Mouse (Mus musculus): ENCODE results near the gene Sugct. TPM values are rescaled to one million over a fixed set of nuclear protein-coding genes. Genes with fewer than 3 reads are reported as not detected.

The Sugct gene
- polyA plus RNA-seq, 1 experiment from 2014 or later, result 5.7 TPM

DNA sequence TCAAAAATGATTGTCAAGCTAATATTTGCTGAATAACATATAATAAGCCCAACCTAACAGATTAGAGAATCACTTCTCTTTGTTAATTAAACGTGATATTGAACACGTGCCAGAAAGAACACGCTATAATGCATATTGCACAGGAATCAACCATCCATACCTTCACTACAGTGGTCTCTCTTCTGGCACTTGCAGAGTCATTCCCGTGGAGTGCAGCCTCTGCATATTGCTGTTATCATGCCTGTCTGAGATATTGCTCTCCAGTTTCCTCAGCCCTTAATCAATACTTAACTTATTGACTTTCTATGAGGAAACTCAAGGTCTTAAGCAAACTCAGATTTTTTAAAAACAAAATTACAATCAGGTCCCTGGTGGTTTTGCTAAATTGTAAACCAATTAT is 761.8 kb downstream of the Sugct start:
- no peak overlapping the region for H3K27ac ChIP-seq
- H3K4me2 ChIP-seq, result no peak overlapping the region
- no peak overlapping the region for H3K9ac ChIP-seq
- no peak overlapping the region for H3K4me3 ChIP-seq
- H3K36me3 ChIP-seq, result no peaks in the 10 kb centered on the region
- H3K27me3 ChIP-seq, result no peaks in the 10 kb centered on the region
- no peaks in the 10 kb centered on the region for H3K9me3 ChIP-seq
- WGBS, result 71% methylated on average over 4 of the region's 4 CpGs
- ATAC-seq (ENCODE audit: borderline replicate concordance, extremely low read depth, low FRiP score, low TSS enrichment), result no peak
- H3K4me1 ChIP-seq, result peaks cover 3% of the 10 kb centered on the region; the same call in 1 of the 2 replicates

GRCm38 (mm10) chr13:16921305-16921704 is 774.0 kb downstream of the Sugct start:
- no peak for ATAC-seq (ENCODE audit: borderline replicate concordance, extremely low read depth, low FRiP score, low TSS enrichment)
- no peak overlapping the region for H3K27ac ChIP-seq
- H3K27me3 ChIP-seq, result no peaks in the 10 kb centered on the region
- H3K4me3 ChIP-seq, result no peak overlapping the region
- no peaks in the 10 kb centered on the region for H3K4me1 ChIP-seq
- 44% methylated on average over 4 of the region's 4 CpGs for WGBS
- no peaks in the 10 kb centered on the region for H3K9me3 ChIP-seq
- H3K36me3 ChIP-seq, result no peaks in the 10 kb centered on the region
- H3K4me2 ChIP-seq, result no peak overlapping the region
- no peak overlapping the region for H3K9ac ChIP-seq

- H3K9ac ChIP-seq, result no peak overlapping the region
- peak; percentile 81 for ATAC-seq (ENCODE audit: borderline replicate concordance, extremely low read depth, low FRiP score, low TSS enrichment)
- H3K27ac ChIP-seq, result peak overlapping the region; percentile 53
- no peaks in the 10 kb centered on the region for H3K9me3 ChIP-seq
- no peak overlapping the region for H3K4me2 ChIP-seq
- no peak overlapping the region for H3K4me3 ChIP-seq
- no peaks in the 10 kb centered on the region for H3K27me3 ChIP-seq
- 0 out of 2 replicates have a peak, but pooled peaks cover 5% of the 10 kb centered on the region for H3K4me1 ChIP-seq
- no peaks in the 10 kb centered on the region for H3K36me3 ChIP-seq
These were observed 779.7 kb downstream of the Sugct start for GRCm38 (mm10) chr13:16915697-16916096.

DNA sequence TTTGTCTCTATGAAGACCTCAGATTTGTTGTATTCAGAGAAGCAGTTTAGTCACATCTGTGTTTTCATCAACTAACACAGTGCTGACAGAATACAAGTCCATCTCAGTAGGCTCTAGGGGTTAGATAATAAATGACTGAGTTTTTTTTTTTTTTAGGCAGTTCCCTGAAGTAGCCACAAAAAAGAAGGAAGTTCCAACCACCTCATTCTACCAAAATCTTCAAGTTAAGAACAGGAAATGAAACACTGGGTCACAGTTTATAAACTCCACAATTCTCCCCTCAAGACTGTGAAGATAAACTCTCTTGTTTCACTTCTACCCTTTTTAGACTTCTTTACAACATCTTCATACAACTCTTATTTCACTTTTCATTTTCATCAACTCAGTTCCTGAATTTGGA is 783.1 kb downstream of the Sugct start:
- no peak overlapping the region for H3K4me2 ChIP-seq
- no peak overlapping the region for H3K27ac ChIP-seq
- H3K4me1 ChIP-seq, result 0 out of 2 replicates have a peak, but pooled peaks cover 5% of the 10 kb centered on the region
- H3K9ac ChIP-seq, result no peak overlapping the region
- no peaks in the 10 kb centered on the region for H3K27me3 ChIP-seq
- H3K4me3 ChIP-seq, result no peak overlapping the region
- H3K9me3 ChIP-seq, result no peaks in the 10 kb centered on the region
- no peaks in the 10 kb centered on the region for H3K36me3 ChIP-seq
- no peak for ATAC-seq (ENCODE audit: borderline replicate concordance, extremely low read depth, low FRiP score, low TSS enrichment)

- WGBS, result 63% methylated on average over 1 of the region's 1 CpGs
These were observed 788.4 kb downstream of the Sugct start for GRCm38 (mm10) chr13:16906974-16907373.

DNA sequence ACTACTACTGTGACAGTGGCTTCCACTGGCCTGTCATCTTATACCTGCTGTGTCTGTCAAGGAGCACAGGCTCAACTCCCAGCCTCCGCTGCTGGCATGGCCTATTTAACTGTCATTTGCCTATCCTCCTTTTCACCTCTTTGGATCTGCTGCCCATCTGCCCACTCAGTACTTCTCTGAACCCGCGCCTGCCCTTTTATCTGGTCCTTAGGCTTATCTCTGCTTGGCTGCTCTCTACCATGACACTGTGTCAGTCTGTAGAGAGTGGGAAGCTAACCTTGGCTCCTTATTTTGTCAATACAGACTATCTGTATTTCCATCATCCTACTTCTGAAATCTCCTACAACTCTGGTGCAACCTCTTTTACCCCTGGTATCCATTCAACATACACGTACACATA is 793.9 kb downstream of the Sugct start:
- Histone ChIP-seq H3K4me3 (no peak overlapping the region), H3K36me3 (no peaks in the 10 kb centered on the region), H3K9ac (no peak overlapping the region), H3K27ac (no peak overlapping the region), H3K4me2 (no peak overlapping the region), H3K9me3 (no peaks in the 10 kb centered on the region), H3K4me1 (no peaks in the 10 kb centered on the region), H3K27me3 (no peaks in the 10 kb centered on the region)
- WGBS, result 87% methylated on average over 4 of the region's 4 CpGs
- no peak for ATAC-seq (ENCODE audit: borderline replicate concordance, extremely low read depth, low FRiP score, low TSS enrichment)

More at GRCm38 (mm10) chr13:16906974-16907373, 788.4 kb downstream of the Sugct start:
- Histone ChIP-seq H3K4me2 (no peak overlapping the region), H3K9ac (no peak overlapping the region), H3K36me3 (no peaks in the 10 kb centered on the region), H3K27me3 (no peaks in the 10 kb centered on the region), H3K9me3 (no peaks in the 10 kb centered on the region), H3K4me1 (no peaks in the 10 kb centered on the region), H3K4me3 (no peak overlapping the region), H3K27ac (no peak overlapping the region)
- no peak for ATAC-seq (ENCODE audit: borderline replicate concordance, extremely low read depth, low FRiP score, low TSS enrichment)

GRCm38 (mm10) chr13:16898084-16898792 is 797.1 kb downstream of the Sugct start:
- Histone ChIP-seq H3K36me3 (no peaks in the 10 kb centered on the region), H3K27ac (no peak overlapping the region), H3K9ac (no peak overlapping the region), H3K9me3 (no peaks in the 10 kb centered on the region), H3K27me3 (no peaks in the 10 kb centered on the region), H3K4me1 (no peaks in the 10 kb centered on the region), H3K4me2 (no peak overlapping the region), H3K4me3 (no peak overlapping the region)
- no peak for ATAC-seq (ENCODE audit: borderline replicate concordance, extremely low read depth, low FRiP score, low TSS enrichment)

- no peak overlapping the region for H3K9ac ChIP-seq
- no peak overlapping the region for H3K27ac ChIP-seq
- H3K9me3 ChIP-seq, result no peaks in the 10 kb centered on the region
- no peaks in the 10 kb centered on the region for H3K4me1 ChIP-seq
- no peaks in the 10 kb centered on the region for H3K36me3 ChIP-seq
- 72% methylated on average over 1 of the region's 1 CpGs for WGBS
- H3K4me2 ChIP-seq, result no peak overlapping the region
- no peaks in the 10 kb centered on the region for H3K27me3 ChIP-seq
- ATAC-seq (ENCODE audit: borderline replicate concordance, extremely low read depth, low FRiP score, low TSS enrichment), result no peak
- no peak overlapping the region for H3K4me3 ChIP-seq
These were observed 817.3 kb downstream of the Sugct start for GRCm38 (mm10) chr13:16878056-16878455.

- H3K4me3 ChIP-seq, result no peak overlapping the region
- no peak for ATAC-seq (ENCODE audit: borderline replicate concordance, extremely low read depth, low FRiP score, low TSS enrichment)
- H3K36me3 ChIP-seq, result no peaks in the 10 kb centered on the region
- H3K4me1 ChIP-seq, result no peaks in the 10 kb centered on the region
- H3K27ac ChIP-seq, result no peak overlapping the region
- H3K4me2 ChIP-seq, result no peak overlapping the region
- H3K9ac ChIP-seq, result no peak overlapping the region
- 32% methylated on average over 2 of the region's 2 CpGs for WGBS
- no peaks in the 10 kb centered on the region for H3K27me3 ChIP-seq
- no peaks in the 10 kb centered on the region for H3K9me3 ChIP-seq
These were observed 835.4 kb downstream of the Sugct start for GRCm38 (mm10) chr13:16859986-16860385.

DNA sequence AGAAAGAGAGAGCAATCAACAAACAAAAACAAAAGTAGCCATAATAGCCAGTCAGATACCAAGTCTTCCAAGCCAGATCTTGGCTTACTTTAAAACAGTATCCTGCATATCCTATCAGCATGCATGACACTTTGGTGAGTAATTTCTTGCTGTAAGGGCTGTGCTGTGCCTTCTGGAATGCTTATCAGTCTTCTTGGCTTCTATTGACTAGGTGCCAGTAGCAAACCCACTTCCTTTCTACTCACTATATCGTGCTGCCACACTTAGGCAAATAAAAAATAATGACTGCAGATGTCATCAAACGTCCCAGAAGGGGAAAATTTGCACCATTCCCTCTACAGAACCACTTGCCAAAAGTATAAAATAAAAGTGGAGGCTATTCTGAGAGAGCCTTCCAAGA is 848.1 kb downstream of the Sugct start:
- H3K4me2 ChIP-seq, result no peak overlapping the region
- ATAC-seq (ENCODE audit: borderline replicate concordance, extremely low read depth, low FRiP score, low TSS enrichment), result no peak
- H3K27ac ChIP-seq, result no peak overlapping the region
- no peaks in the 10 kb centered on the region for H3K4me1 ChIP-seq
- WGBS, result 15% methylated on average over 2 of the region's 2 CpGs
- H3K4me3 ChIP-seq, result no peak overlapping the region
- H3K9me3 ChIP-seq, result no peaks in the 10 kb centered on the region
- H3K9ac ChIP-seq, result no peak overlapping the region
- H3K27me3 ChIP-seq, result no peaks in the 10 kb centered on the region
- H3K36me3 ChIP-seq, result no peaks in the 10 kb centered on the region

GRCm38 (mm10) chr13:16840994-16841393 is 854.4 kb downstream of the Sugct start:
- 74% methylated on average over 1 of the region's 1 CpGs for WGBS
- H3K4me3 ChIP-seq, result no peak overlapping the region
- ATAC-seq (ENCODE audit: borderline replicate concordance, extremely low read depth, low FRiP score, low TSS enrichment), result no peak
- H3K27me3 ChIP-seq, result no peaks in the 10 kb centered on the region
- H3K36me3 ChIP-seq, result no peaks in the 10 kb centered on the region
- H3K9ac ChIP-seq, result no peak overlapping the region
- no peak overlapping the region for H3K27ac ChIP-seq
- no peaks in the 10 kb centered on the region for H3K4me1 ChIP-seq
- no peak overlapping the region for H3K4me2 ChIP-seq
- H3K9me3 ChIP-seq, result no peaks in the 10 kb centered on the region

DNA sequence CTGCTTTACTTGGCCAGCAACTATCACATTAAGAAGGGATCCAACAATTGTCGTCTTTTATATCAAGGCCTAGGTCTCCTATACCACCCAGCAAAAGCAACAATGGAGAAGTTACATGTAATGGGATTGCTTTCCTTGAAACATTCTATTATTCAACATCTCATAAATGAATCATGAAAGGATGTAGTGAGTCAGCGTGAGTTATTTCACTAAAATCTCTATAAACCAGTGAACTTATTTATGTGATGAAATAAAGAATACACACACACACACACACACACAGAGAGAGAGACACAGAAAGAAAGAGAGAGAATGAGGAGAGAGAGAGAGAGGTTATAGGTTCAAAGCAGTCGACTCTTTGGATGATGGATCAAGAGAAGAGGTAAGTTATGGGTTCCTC is 856.9 kb downstream of the Sugct start:
- H3K4me3 ChIP-seq, result no peak overlapping the region

DNA sequence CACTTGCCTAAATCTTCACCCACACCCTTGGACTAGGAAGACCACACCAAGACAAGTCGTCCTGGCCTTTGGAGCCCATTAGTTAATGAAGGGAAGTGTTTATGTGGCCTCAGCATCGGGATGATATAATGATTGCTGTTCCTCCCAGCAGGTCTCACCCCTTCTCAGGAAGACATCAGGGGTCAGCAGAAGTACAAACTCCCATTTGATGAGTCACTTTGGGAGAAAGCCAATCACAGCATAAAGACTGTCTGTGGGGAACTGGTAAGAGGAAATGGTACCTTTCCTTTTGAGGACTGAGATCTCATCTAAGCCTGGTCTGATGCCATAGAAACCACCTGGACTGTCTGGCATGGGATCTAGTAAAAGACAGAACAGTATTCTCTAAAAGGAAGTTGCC is 860.2 kb downstream of the Sugct start:
- Histone ChIP-seq H3K4me3 (no peak overlapping the region), H3K9me3 (no peaks in the 10 kb centered on the region), H3K27ac (no peak overlapping the region), H3K4me2 (no peak overlapping the region), H3K4me1 (no peaks in the 10 kb centered on the region), H3K36me3 (no peaks in the 10 kb centered on the region), H3K9ac (no peak overlapping the region), H3K27me3 (no peaks in the 10 kb centered on the region)
- no peak for ATAC-seq (ENCODE audit: borderline replicate concordance, extremely low read depth, low FRiP score, low TSS enrichment)
- 46% methylated on average over 2 of the region's 2 CpGs for WGBS

More for the DNA sequence above, 856.9 kb downstream of the Sugct start:
- H3K36me3 ChIP-seq, result no peaks in the 10 kb centered on the region
- no peaks in the 10 kb centered on the region for H3K4me1 ChIP-seq
- H3K4me2 ChIP-seq, result no peak overlapping the region
- no peak overlapping the region for H3K27ac ChIP-seq
- H3K9ac ChIP-seq, result no peak overlapping the region
- no peak for ATAC-seq (ENCODE audit: borderline replicate concordance, extremely low read depth, low FRiP score, low TSS enrichment)
- H3K27me3 ChIP-seq, result no peaks in the 10 kb centered on the region
- 90% methylated on average over 3 of the region's 3 CpGs for WGBS
- H3K9me3 ChIP-seq, result no peaks in the 10 kb centered on the region

Measured in lung, embryonic 15.5 days (tissue).